Mouse (Mus musculus) urinary bladder, postnatal 25 days (tissue): ENCODE results near the gene Prkd1.

Experiments used
- DNase-seq: peaks from one replicate; pipeline ENCODE4 v3.0.0; 2022; ENCODE audit warnings: low spot score

Prkd1 gene

DNA sequence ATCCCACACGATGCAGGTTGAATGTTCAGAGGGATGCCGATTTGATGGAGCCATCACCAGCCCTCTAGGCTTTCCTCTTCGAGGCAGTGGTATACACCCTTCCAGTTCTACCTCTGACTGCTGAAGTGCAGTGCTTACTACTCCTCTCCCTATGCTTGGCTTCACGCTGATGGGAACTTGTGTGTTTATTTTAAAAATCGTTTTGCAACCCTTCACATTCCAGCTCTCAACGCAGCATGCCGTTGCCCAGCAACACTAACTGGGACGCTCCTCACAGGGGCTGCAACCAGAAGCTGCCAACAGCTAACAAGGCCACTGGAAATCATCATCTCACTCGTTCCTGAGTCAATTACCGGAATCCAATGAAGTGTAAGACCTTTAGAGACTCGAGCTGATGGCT, 296.5 kb downstream of the Prkd1 start:
- DNase-seq = no peak

DNA sequence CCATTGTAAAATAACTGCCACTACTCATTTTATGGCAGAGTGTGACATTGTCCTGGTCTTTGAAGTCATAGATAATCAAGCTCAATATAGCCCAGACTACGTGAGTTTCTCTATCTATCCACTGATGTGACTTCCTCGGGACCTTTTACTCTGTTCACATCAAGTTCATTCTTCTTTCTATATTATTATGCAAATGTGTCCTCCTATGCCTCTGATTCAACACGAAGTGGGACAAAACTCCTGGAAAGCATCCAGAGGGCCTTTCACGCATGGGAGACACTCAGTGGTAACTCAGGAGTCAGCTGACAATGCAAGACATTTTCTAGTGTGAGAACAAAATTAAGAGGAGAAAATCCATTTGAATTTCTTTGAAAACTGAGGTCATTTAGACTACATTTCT, 315.7 kb downstream of the Prkd1 start:
- no peak for DNase-seq

DNA sequence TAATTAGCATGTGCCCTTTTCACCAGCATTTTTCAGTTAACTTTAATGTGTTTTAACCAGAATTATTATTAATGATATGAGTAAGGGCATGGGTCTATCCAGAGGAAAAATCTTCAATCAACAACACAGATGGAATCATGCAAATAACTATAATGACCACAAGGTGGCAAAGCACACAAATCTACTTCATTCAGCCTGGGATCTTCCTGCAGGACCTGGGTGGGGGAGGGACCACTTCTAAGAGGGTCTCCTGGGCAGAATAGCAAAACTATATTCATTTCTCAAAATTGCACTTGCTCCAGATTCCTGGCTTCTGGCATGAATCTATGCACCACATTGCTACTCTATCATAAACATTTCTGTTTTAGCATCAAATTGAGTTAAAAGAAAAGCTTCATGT, 334.3 kb downstream of the Prkd1 start:
- no peak for DNase-seq

DNA sequence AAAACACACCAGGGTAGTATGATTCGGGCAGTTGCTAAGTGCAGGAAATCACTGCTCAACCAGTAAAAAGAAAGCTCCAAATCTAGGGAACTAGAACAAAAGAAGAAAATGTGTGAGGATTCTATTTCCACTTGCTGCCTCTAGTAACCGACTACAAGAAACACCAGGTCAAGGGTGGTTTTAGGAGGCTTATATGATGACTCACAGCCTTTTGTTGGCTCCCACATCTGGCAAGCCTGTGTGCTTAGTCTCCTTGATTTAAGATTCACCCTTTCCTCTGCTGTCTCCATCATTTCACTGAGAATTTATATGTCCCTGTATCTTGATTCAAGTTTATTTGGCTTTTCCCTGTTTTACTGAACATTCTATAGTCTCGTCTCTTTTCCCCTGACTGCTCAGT, 339.6 kb downstream of the Prkd1 start:
- no peak for DNase-seq

DNA sequence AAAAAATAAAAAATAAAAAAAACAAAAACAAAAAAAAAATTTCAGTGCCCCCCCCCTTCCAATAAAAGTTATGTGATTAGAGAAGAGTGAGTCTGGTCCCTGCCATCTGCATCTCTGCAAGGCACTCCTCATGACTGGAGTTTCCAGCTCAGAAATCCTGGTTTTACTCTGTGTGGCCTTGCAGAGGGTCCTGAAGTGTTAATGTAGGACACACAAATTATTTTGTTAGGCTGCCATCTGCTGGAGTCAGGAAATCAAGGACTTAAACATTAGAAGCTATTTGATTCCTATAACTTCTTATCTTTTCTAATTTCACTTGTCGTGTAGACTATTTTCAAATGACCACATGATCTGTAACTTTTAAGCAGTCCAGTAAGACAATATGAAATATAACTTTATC, 347.6 kb downstream of the Prkd1 start:
- no peak for DNase-seq

DNA sequence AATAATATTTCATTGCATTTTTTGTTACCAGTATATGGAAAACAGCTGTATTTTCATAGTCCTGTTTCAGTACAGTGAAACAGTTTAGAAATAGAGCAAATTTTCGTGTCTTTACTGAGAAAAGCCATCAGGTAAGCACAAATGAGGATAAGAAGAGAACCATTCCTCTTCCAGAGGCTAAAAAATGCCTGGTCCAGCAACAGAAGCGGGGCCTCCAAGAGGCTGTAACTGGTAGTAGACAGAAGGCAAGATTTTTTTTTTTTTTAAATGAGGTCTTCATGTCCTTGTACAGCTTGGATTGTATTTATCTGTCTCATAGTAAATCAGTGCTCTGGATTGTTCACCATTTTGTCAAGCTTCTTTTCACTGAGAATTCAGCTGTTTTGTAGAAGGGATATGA, 352.8 kb downstream of the Prkd1 start:
- no peak for DNase-seq

DNA sequence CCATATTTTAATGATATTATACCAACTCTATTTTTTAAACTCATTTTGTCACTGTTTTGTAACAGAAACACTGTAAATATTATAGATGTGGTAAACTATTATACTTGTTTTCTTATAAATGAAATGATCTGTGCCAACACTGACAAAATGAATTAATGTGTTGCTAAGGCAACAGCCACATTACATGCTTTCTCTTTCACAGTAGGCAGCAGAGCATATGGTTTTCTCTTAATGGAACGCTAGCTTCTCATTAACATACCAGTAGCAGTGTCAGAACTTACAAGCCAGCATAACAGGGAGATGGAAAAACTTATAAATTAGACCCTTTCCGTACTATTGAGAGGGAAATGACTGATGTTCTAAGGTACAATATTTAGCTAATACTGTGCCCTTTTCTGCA, 353.3 kb downstream of the Prkd1 start:
- DNase-seq = no peak

DNA sequence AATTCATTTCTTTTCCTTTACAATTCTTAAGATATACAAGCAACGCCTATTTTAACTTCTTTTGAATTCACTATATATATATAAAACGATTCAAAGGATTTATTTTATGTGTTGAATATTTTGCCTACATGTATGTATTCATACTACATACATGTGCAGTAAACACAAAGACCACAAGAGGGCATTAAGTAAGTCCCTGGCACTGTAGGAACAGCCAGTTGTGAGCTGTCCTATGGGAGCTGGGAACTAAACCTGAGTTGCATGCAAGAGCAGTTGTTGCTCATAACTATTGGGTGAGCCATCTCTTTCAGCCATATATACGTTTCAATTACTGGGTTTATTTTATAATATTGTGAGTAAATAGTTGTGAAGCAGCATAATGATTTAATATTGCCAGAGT, 356.1 kb downstream of the Prkd1 start:
- no peak for DNase-seq
